Mouse (Mus musculus): ENCODE measurements at regions not wholly inside any gene's neighbourhood (a gene's known extent, or its start where the extent isn't known, plus 50 kb on each side); places are given as distances from the start of the nearest gene placed in this dataset.

DNA sequence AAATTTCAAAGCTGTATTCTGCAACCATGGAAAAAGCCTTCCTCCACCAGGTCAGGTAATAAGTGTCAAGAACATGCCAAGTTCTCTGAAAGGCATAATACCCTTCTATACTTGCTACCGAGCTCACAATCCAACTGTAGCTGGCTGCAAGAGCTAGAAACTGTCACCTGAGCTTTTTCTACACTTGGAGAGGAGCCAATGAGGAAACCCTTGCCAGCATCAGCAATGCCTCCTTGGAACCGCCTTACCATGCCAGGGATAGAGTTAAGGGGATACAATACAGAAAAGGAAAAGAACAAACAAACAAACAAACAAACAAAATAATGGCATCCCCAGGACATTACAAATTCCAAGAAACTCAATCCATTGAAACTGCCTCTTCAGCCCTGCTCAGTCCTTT lies 62.5 kb upstream of the Ccn2 start:
- 80% methylated on average over 2 of the region's 2 CpGs for WGBS
- H3K4me2 ChIP-seq (replicated peaks), result no peak overlapping the region
- ATAC-seq, result no peak

DNA sequence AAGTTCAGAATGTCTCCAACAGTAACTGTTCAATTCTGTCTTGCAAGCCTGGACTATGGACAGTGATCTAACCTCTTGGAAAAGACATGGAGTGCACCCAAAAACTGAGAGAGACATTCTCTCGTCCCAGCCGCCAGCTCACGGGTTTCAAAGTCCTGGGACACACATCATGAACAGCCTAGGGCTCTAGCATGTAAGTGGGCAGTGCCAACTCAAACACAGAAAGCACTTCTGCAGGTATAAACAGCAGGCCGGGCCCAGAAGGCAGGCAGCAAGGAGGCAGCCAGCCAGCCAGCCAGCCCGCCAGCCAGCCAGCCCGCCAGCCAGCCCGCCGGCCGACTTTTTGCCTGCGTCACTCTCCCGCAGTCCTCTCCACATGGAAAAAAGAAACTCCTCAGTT lies 60.3 kb upstream of the Ccn2 start:
- Histone ChIP-seq H3K9me3 (no peaks in the 10 kb centered on the region), H3K27me3 (replicated peaks) (no peaks in the 10 kb centered on the region), H3K4me1 (replicated peaks) (no peaks in the 10 kb centered on the region), H3K4me2 (replicated peaks) (no peak overlapping the region), H3K27ac (no peak overlapping the region), H3K4me3 (replicated peaks) (no peak overlapping the region), H3K9ac (no peak overlapping the region), H3K36me3 (no peaks in the 10 kb centered on the region)
- WGBS, result 95% methylated on average over 11 of the region's 11 CpGs
- no peak for ATAC-seq

More for the DNA sequence above, 62.5 kb upstream of the Ccn2 start:
- H3K36me3 ChIP-seq, result no peaks in the 10 kb centered on the region
- no peaks in the 10 kb centered on the region for H3K4me1 ChIP-seq (replicated peaks)
- no peak overlapping the region for H3K27ac ChIP-seq
- H3K27me3 ChIP-seq (replicated peaks), result no peaks in the 10 kb centered on the region
- no peak overlapping the region for H3K4me3 ChIP-seq (replicated peaks)
- no peaks in the 10 kb centered on the region for H3K9me3 ChIP-seq
- no peak overlapping the region for H3K9ac ChIP-seq

DNA sequence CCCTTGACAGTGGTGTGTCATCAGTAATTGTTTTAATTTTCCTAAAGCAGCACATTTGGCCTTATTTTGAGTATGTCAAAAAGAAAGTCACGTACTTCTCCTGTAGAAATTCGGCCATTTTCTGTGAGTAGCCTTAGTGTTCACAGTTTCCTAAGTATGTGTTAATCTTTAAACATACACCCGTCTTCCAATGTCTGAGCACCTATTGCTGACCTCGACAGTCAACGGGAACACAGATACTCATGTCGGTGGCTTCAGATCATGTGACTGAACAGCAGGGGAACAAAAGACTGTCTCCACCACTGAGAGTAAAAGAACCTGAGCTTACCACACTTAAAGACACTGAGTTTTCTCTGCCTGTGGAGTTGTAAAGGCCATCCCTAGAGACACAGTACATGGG lies 59.8 kb upstream of the Ccn2 start:
- ATAC-seq, result no peak
- no peak overlapping the region for H3K27ac ChIP-seq
- no peaks in the 10 kb centered on the region for H3K27me3 ChIP-seq (replicated peaks)
- no peaks in the 10 kb centered on the region for H3K4me1 ChIP-seq (replicated peaks)
- H3K4me3 ChIP-seq (replicated peaks), result no peak overlapping the region
- 85% methylated on average over 6 of the region's 6 CpGs for WGBS
- no peak overlapping the region for H3K9ac ChIP-seq
- no peak overlapping the region for H3K4me2 ChIP-seq (replicated peaks)
- no peaks in the 10 kb centered on the region for H3K9me3 ChIP-seq
- no peaks in the 10 kb centered on the region for H3K36me3 ChIP-seq

DNA sequence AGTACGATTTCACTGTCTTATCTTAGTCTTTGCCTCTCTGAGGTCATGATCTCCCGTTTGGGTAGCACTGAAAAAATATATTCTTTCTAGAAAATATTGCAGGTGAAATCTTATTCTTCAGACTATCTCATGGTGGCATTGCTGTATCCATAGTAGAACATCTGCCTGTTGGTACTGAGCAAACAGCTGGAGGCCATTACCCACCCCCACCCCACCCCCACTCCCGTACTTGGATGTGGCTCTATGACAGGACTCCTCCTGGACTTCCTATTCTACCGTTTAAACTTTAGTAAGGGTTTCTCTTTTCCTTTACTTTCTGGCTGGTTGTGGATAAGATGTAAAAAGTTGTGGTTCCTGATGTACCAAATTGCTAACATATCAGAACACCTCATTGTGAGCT lies 53.3 kb upstream of the Ccn2 start:
- Histone ChIP-seq H3K4me3 (replicated peaks) (no peak overlapping the region), H3K9ac (no peak overlapping the region), H3K4me1 (replicated peaks) (no peaks in the 10 kb centered on the region), H3K27ac (no peak overlapping the region), H3K36me3 (no peaks in the 10 kb centered on the region), H3K9me3 (no peaks in the 10 kb centered on the region), H3K27me3 (replicated peaks) (no peaks in the 10 kb centered on the region), H3K4me2 (replicated peaks) (no peak overlapping the region)
- WGBS, result 81% methylated on average over 4 of the region's 4 CpGs
- no peak for ATAC-seq
